Mouse (Mus musculus): ENCODE data around the gene Pex6. TPM values are rescaled to one million over a fixed set of nuclear protein-coding genes. Genes with fewer than 3 reads are reported as not detected.

The Pex6 gene
- polyA plus RNA-seq, 1 experiment from 2014 or later: 21.4 TPM

DNA sequence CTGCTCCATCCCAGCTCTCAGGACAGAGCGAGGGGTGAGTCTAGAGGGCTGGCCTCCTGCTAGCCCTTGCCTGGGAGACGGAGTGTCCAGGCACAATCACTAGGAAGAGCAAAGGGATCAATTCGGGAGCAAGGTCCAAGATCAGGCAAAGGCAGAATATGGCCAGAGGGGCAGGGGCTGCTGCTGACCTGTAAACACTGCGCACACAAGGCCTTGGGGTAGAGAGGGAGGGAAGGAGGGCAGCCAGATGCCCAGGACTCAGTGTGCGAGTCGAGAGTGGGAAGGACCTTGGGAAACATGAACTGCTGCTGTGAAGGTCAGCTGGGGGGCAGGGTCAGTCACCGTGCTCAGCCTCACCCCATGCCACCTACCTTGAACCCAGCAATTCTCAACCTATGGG lies 24.0 kb downstream of the Pex6 start:
- no peak overlapping the region for H3K27ac ChIP-seq (ENCODE audit: low read depth, low read length)
- H3K36me3 ChIP-seq (ENCODE audit: control insufficient read depth, insufficient read depth, low read length): no peaks in the 10 kb centered on the region; the same call in 1 of the 2 replicates
- WGBS: 93% methylated on average over 7 of the region's 7 CpGs
- no peak overlapping the region for H3K9ac ChIP-seq (ENCODE audit: low read length)
- DNase-seq (ENCODE audit: low spot score) (no peak), ATAC-seq (replicated peaks; ENCODE audit: low FRiP score) (no peak)
- no peaks in the 10 kb centered on the region for H3K9me3 ChIP-seq (ENCODE audit: control insufficient read depth, low read length)
- no peak overlapping the region for H3K4me2 ChIP-seq (ENCODE audit: low read depth, low read length, severe bottlenecking)
- no peak overlapping the region for H3K4me3 ChIP-seq (ENCODE audit: low read depth, low read length)
- no peaks in the 10 kb centered on the region for H3K4me1 ChIP-seq (replicated peaks; ENCODE audit: control insufficient read depth, insufficient read depth, low read length)
- H3K27me3 ChIP-seq (ENCODE audit: control insufficient read depth, insufficient read depth, low read length): no peaks in the 10 kb centered on the region

DNA sequence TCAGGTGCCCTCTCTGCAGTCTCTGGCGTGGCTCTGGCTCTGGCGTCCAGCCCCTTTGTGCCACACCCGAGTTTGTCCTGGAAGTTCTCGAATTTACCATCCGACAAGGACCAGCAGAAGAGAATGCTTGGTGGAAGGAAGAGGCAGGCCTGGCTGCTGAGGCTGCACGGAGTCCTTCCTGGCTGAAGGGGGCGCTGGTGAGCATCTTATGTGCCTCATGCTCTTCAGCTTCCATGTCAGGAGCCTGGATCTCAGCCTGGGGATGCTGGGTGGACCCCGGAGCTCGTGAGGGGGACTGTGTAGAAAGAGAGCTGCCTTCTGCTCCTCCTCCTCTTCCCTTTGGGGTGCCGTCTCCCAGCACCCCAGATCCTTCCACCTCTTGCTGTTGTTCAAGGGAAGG lies 24.9 kb downstream of the Pex6 start:
- Histone ChIP-seq H3K4me2 (ENCODE audit: low read depth, low read length, severe bottlenecking) (no peak overlapping the region), H3K36me3 (ENCODE audit: control insufficient read depth, insufficient read depth, low read length) (no peaks in the 10 kb centered on the region; the same call in 1 of the 2 replicates), H3K27ac (ENCODE audit: low read depth, low read length) (no peak overlapping the region), H3K27me3 (ENCODE audit: control insufficient read depth, insufficient read depth, low read length) (no peaks in the 10 kb centered on the region), H3K9ac (ENCODE audit: low read length) (no peak overlapping the region), H3K4me3 (ENCODE audit: low read depth, low read length) (no peak overlapping the region), H3K4me1 (replicated peaks; ENCODE audit: control insufficient read depth, insufficient read depth, low read length) (no peaks in the 10 kb centered on the region), H3K9me3 (ENCODE audit: control insufficient read depth, low read length) (no peaks in the 10 kb centered on the region)
- DNase-seq (ENCODE audit: low spot score): peak; percentile 76
- WGBS: 58% methylated on average over 10 of the region's 10 CpGs
- no peak for ATAC-seq (replicated peaks; ENCODE audit: low FRiP score)

DNA sequence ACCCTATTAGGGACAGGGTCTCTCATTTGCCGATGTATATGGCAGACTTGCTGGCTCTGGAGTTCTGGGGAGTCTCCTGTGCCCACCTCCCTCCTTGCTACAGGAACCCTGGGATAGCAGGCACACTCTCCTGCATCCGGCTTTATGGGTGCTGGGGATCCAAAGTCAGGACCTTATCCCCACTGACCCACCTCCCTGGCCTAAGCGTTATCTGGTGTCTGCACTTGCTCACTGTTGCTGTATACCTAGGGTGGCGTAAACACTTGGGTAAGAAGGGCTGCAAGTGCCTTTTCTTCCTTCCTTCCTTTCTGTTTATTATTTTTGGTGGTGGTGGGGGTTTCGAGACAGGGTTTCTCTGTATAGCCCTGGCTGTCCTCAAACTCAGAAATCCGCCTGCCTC lies 30.0 kb downstream of the Pex6 start:
- H3K9ac ChIP-seq (ENCODE audit: low read length): no peak overlapping the region
- no peaks in the 10 kb centered on the region for H3K36me3 ChIP-seq (ENCODE audit: control insufficient read depth, insufficient read depth, low read length)
- H3K9me3 ChIP-seq (ENCODE audit: control insufficient read depth, low read length): no peaks in the 10 kb centered on the region
- no peaks in the 10 kb centered on the region for H3K4me1 ChIP-seq (replicated peaks; ENCODE audit: control insufficient read depth, insufficient read depth, low read length)
- no peak overlapping the region for H3K4me2 ChIP-seq (ENCODE audit: low read depth, low read length, severe bottlenecking)
- no peak overlapping the region for H3K27ac ChIP-seq (ENCODE audit: low read depth, low read length)
- no peak for ATAC-seq (replicated peaks; ENCODE audit: low FRiP score)
- no peaks in the 10 kb centered on the region for H3K27me3 ChIP-seq (ENCODE audit: control insufficient read depth, insufficient read depth, low read length)
- DNase-seq (ENCODE audit: low spot score): no peak
- 91% methylated on average over 6 of the region's 6 CpGs for WGBS
- no peak overlapping the region for H3K4me3 ChIP-seq (ENCODE audit: low read depth, low read length)

DNA sequence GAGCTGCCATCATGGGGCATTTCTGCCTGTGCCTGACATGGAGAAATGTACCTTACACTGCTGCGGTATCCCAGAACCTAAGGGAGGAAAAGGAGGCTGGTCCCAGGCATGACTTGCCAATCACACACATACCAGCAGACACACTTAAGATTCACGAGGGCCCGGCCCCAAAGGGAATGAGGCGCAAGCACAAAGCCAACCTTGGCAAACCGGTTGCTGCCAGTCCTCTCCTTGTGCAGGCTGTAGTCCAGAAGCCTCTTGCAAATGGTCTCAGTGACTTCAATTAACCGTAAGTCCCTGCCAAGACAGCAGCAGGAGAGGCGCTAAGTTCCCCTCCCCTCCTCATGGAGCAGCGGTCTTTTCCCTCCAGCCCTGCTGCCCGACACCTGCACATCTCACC lies 31.7 kb downstream of the Pex6 start:
- WGBS: 92% methylated on average over 9 of the region's 9 CpGs
- H3K36me3 ChIP-seq (ENCODE audit: control insufficient read depth, insufficient read depth, low read length): no peaks in the 10 kb centered on the region
- H3K4me3 ChIP-seq (ENCODE audit: low read depth, low read length): no peak overlapping the region
- no peaks in the 10 kb centered on the region for H3K27me3 ChIP-seq (ENCODE audit: control insufficient read depth, insufficient read depth, low read length)
- no peak for DNase-seq (ENCODE audit: low spot score)
- ATAC-seq (replicated peaks; ENCODE audit: low FRiP score): no peak
- no peak overlapping the region for H3K27ac ChIP-seq (ENCODE audit: low read depth, low read length)
- no peak overlapping the region for H3K4me2 ChIP-seq (ENCODE audit: low read depth, low read length, severe bottlenecking)
- H3K4me1 ChIP-seq (replicated peaks; ENCODE audit: control insufficient read depth, insufficient read depth, low read length): no peaks in the 10 kb centered on the region
- H3K9ac ChIP-seq (ENCODE audit: low read length): no peak overlapping the region
- H3K9me3 ChIP-seq (ENCODE audit: control insufficient read depth, low read length): no peaks in the 10 kb centered on the region

DNA sequence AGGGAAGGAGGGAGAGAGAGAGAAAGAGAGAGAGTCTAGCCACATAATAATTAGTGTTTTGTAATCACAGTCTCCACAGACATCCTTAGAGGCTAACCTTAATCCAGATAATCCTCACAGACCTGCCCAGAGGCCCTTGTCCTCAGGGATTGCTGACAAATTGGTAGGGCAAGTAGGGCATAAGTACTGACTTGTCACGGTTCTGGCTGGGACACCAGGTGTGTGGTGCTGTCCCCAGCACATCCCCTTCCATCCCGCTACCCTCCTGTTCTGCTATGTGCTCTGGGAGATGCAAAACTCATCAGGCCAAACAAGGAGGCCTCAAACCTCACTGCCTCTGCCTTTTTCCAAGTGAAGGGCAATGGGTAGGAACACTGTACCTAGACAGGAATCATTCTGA lies 34.2 kb downstream of the Pex6 start:
- Histone ChIP-seq H3K4me3 (ENCODE audit: low read depth, low read length) (no peak overlapping the region), H3K9ac (ENCODE audit: low read length) (no peak overlapping the region), H3K36me3 (ENCODE audit: control insufficient read depth, insufficient read depth, low read length) (no peaks in the 10 kb centered on the region), H3K27ac (ENCODE audit: low read depth, low read length) (no peak overlapping the region), H3K9me3 (ENCODE audit: control insufficient read depth, low read length) (no peaks in the 10 kb centered on the region), H3K4me2 (ENCODE audit: low read depth, low read length, severe bottlenecking) (no peak overlapping the region), H3K4me1 (replicated peaks; ENCODE audit: control insufficient read depth, insufficient read depth, low read length) (no peaks in the 10 kb centered on the region), H3K27me3 (ENCODE audit: control insufficient read depth, insufficient read depth, low read length) (no peaks in the 10 kb centered on the region)
- ATAC-seq (replicated peaks; ENCODE audit: low FRiP score) (no peak), DNase-seq (ENCODE audit: low spot score) (no peak)
- 71% methylated on average over 2 of the region's 2 CpGs for WGBS

DNA sequence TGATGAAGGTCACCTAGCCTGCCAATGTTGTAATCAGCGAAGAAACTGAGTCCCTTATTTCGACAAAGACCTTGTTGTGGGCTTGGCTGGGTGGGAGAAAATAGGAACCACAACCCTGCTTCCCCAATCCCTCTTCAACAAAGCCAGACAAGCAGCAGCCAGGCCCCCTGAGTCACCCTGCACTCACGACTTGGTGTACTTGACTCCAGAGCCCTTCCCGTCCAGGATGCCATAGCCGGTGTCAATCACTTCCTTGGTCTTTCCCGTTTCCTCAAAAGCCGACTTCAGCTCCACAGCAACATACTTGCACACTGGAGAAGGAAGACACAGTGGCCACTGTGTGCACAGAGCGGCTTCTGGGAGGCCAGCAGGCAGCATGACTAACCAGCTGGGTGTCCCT lies 36.0 kb downstream of the Pex6 start:
- Histone ChIP-seq H3K27me3 (ENCODE audit: control insufficient read depth, insufficient read depth, low read length) (no peaks in the 10 kb centered on the region), H3K36me3 (ENCODE audit: control insufficient read depth, insufficient read depth, low read length) (no peaks in the 10 kb centered on the region), H3K27ac (ENCODE audit: low read depth, low read length) (no peak overlapping the region), H3K4me3 (ENCODE audit: low read depth, low read length) (no peak overlapping the region), H3K4me2 (ENCODE audit: low read depth, low read length, severe bottlenecking) (no peak overlapping the region), H3K4me1 (replicated peaks; ENCODE audit: control insufficient read depth, insufficient read depth, low read length) (peaks cover 6% of the 10 kb centered on the region), H3K9me3 (ENCODE audit: control insufficient read depth, low read length) (no peaks in the 10 kb centered on the region), H3K9ac (ENCODE audit: low read length) (no peak overlapping the region)
- DNase-seq (ENCODE audit: low spot score): no peak
- WGBS: 86% methylated on average over 8 of the region's 8 CpGs
- no peak for ATAC-seq (replicated peaks; ENCODE audit: low FRiP score)

DNA sequence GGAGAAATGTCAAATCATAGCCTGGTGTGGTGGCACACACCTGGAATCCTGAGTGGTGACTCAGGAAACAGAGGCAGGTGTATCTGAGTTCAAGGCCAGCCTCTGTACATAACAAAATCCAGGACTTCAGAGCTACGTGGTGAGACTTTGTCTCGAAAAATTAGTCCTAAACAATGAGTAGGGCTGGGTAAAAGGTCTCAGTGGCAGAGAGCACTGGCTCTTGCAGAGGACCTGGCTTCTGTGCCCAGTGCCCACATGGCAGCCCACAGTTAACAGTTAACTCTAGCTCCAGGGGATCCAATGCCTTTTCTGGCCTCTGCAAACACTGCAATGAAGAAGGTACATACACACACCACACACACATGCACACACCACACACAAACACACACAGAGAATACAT lies 36.5 kb downstream of the Pex6 start:
- no peaks in the 10 kb centered on the region for H3K9me3 ChIP-seq (ENCODE audit: control insufficient read depth, low read length)
- no peaks in the 10 kb centered on the region for H3K27me3 ChIP-seq (ENCODE audit: control insufficient read depth, insufficient read depth, low read length)
- H3K27ac ChIP-seq (ENCODE audit: low read depth, low read length): no peak overlapping the region
- DNase-seq (ENCODE audit: low spot score) (no peak), ATAC-seq (replicated peaks; ENCODE audit: low FRiP score) (no peak)
- H3K4me2 ChIP-seq (ENCODE audit: low read depth, low read length, severe bottlenecking): no peak overlapping the region
- 94% methylated on average over 2 of the region's 2 CpGs for WGBS
- H3K9ac ChIP-seq (ENCODE audit: low read length): no peak overlapping the region
- H3K4me3 ChIP-seq (ENCODE audit: low read depth, low read length): no peak overlapping the region
- peaks cover 6% of the 10 kb centered on the region for H3K4me1 ChIP-seq (replicated peaks; ENCODE audit: control insufficient read depth, insufficient read depth, low read length)
- no peaks in the 10 kb centered on the region for H3K36me3 ChIP-seq (ENCODE audit: control insufficient read depth, insufficient read depth, low read length)

DNA sequence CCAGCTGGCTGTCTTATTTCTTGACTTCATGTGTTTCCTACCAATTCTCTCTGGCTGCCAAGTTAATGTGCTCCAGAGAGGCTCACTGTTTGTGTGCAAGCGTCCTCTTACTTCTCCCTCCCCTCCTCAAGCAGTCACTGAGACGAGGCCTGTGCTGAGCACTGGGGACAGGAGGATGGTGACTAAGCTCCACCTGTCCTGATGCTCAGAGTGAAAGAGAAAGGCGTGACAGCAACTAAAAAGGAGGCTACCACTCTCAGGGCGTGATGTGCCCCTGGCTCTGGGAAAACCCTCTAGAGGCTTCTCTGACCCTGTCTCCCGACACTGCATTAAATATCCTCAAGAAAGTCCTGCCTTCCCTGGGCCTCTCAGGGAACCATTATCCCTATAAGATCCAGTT lies 38.0 kb downstream of the Pex6 start:
- no peak for ATAC-seq (replicated peaks; ENCODE audit: low FRiP score)
- Histone ChIP-seq H3K9ac (ENCODE audit: low read length) (no peak overlapping the region), H3K4me1 (replicated peaks; ENCODE audit: control insufficient read depth, insufficient read depth, low read length) (peaks cover 6% of the 10 kb centered on the region), H3K9me3 (ENCODE audit: control insufficient read depth, low read length) (no peaks in the 10 kb centered on the region), H3K4me2 (ENCODE audit: low read depth, low read length, severe bottlenecking) (no peak overlapping the region), H3K36me3 (ENCODE audit: control insufficient read depth, insufficient read depth, low read length) (no peaks in the 10 kb centered on the region), H3K27me3 (ENCODE audit: control insufficient read depth, insufficient read depth, low read length) (no peaks in the 10 kb centered on the region), H3K27ac (ENCODE audit: low read depth, low read length) (no peak overlapping the region), H3K4me3 (ENCODE audit: low read depth, low read length) (no peak overlapping the region)
- no peak for DNase-seq (ENCODE audit: low spot score)
- WGBS: 95% methylated on average over 5 of the region's 5 CpGs

DNA sequence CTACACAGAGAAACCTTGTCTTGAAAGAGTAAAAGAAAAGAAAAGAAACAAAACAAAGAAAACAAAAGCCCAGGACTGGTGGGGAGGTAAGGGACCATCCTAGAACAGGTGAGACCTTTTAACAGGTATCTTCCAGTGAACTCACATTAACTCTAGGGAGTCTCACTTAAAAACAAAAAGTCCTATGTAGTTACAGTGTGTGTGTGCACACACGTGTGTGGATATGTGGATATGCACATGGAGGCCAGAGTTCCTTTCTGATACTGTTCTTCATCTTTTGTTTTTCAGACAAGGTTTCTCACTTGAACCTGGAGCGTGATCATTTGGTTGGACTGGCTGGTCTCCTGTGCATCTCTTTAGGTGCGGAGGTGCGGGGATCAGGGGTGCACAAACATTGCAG lies 39.3 kb downstream of the Pex6 start:
- DNase-seq (ENCODE audit: low spot score) (no peak), ATAC-seq (replicated peaks; ENCODE audit: low FRiP score) (no peak)
- H3K4me2 ChIP-seq (ENCODE audit: low read depth, low read length, severe bottlenecking): peak overlapping the region; percentile 77; the same call in 1 of the 2 replicates
- peak overlapping the region; percentile 77; the same call in 1 of the 2 replicates for H3K4me3 ChIP-seq (ENCODE audit: low read depth, low read length)
- H3K9me3 ChIP-seq (ENCODE audit: control insufficient read depth, low read length): no peaks in the 10 kb centered on the region
- 89% methylated on average over 4 of the region's 4 CpGs for WGBS
- H3K27ac ChIP-seq (ENCODE audit: low read depth, low read length): no peak overlapping the region
- H3K9ac ChIP-seq (ENCODE audit: low read length): no peak overlapping the region; the same call in 1 of the 2 replicates
- H3K27me3 ChIP-seq (ENCODE audit: control insufficient read depth, insufficient read depth, low read length): no peaks in the 10 kb centered on the region
- peaks cover 6% of the 10 kb centered on the region for H3K4me1 ChIP-seq (replicated peaks; ENCODE audit: control insufficient read depth, insufficient read depth, low read length)
- H3K36me3 ChIP-seq (ENCODE audit: control insufficient read depth, insufficient read depth, low read length): no peaks in the 10 kb centered on the region
